ENCODE assay signal across 14 mouse cellular contexts in the genomic region with DNA sequence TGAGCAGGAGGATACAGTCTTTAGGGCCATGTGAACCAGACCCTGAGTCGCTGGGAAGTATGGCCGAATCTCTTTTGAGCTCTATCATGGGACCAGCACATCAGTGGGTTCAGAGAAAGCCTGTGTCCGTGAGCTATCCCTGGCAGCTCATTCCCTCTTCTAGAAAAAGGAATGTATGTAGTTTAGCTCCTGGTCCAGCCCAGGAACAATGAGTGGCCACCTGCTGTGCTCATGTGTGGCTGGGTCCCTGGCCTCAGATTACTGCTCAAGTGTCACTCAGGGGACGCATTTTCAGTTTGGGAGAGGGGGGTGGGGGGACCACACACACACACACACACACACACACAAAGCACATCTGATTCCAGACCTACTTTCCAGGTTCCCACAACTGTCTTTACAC. TPM values are rescaled to one million over a fixed set of nuclear protein-coding genes. Genes with fewer than 3 reads are reported as not detected.
"Had no signal": no experiment of that assay in that cellular context is flagged by ENCODE, and none has a peak within 500 bp of the region (broad histone marks: within the 10 kb centered on the region; RNA-seq: fewer than 3 reads in every experiment).

No protein-coding gene starts in this region.

- H3K27me3 ChIP-seq: limb, embryonic 13.5 days; megakaryocyte, embryonic 14.5 days; midbrain, embryonic 13.5 days had no signal

- H3K4me2 ChIP-seq: limb, embryonic 13.5 days; midbrain, embryonic 13.5 days had no signal

- ATAC-seq: midbrain, embryonic 13.5 days had no signal

- H3K9ac ChIP-seq: limb, embryonic 13.5 days; liver, embryonic 14.5 days; midbrain, embryonic 13.5 days had no signal

- H3K4me3 ChIP-seq: limb, embryonic 13.5 days; megakaryocyte, embryonic 14.5 days; midbrain, embryonic 13.5 days had no signal

- H3K27ac ChIP-seq: limb, embryonic 13.5 days; liver, embryonic 14.5 days; macrophage; midbrain, embryonic 13.5 days had no signal

- H3K9me3 ChIP-seq: limb, embryonic 13.5 days; megakaryocyte, embryonic 14.5 days; midbrain, embryonic 13.5 days had no signal

- DNase-seq: kidney, adult 8-10 months; layer of hippocampus, adult 9-11 months; layer of hippocampus, postnatal 36 days; lung, adult 18-20 months; lung, postnatal 10 days; right cerebral cortex, postnatal 4 days; spleen, adult 18-20 months; thymus, adult 2 months; thymus, postnatal 25 days had no signal

- H3K4me1 ChIP-seq: midbrain, embryonic 13.5 days had no signal

RNA-seq across cellular contexts. Expression of gene Rtl10, which starts 26.3 kb away (rescaled TPM):
- polyA plus RNA-seq: macrophage had no signal
